Mouse (Mus musculus) hindbrain, embryonic 11.5 days (tissue): Measurements from ENCODE around the gene March8. TPM values are rescaled to one million over a fixed set of nuclear protein-coding genes. Genes with fewer than 3 reads are reported as not detected.

Experiments used
- ATAC-seq: fragments of 200-750 bp; cut with Nextera tagmentation; 2 replicates; pipeline ENCODE4 v1.8.0; 2017; ENCODE audit warnings: mild to moderate bottlenecking, moderate TSS enrichment, moderate library complexity; ENCODE audit not compliant: low FRiP score
- DNase-seq: peaks from one replicate; pipeline ENCODE4 v3.0.0-alpha.2; 2015; ENCODE audit warnings: low spot score
- H3K27ac ChIP-seq: fragments of 300-500 bp; sonication (generic); 2 replicates; pipeline ENCODE4 v1.5.1; 2014; ENCODE audit warnings: mild to moderate bottlenecking, low read depth, low read length
- H3K27me3 ChIP-seq: fragments of 300-500 bp; sonication (generic); 2 replicates; pipeline ENCODE4 v1.6.1; 2014; ENCODE audit warnings: mild to moderate bottlenecking, low read length, moderate library complexity, mixed read lengths; ENCODE audit not compliant: control insufficient read depth, insufficient read depth
- H3K36me3 ChIP-seq: fragments of 300-500 bp; sonication (generic); 2 replicates; pipeline ENCODE4 v1.6.1; 2014; ENCODE audit warnings: mild to moderate bottlenecking, low read length, moderate library complexity, mixed read lengths; ENCODE audit not compliant: control insufficient read depth, insufficient read depth
- H3K4me1 ChIP-seq: fragments of 300-500 bp; sonication (generic); replicated peaks from 2 replicates; pipeline ENCODE4 v1.6.1; 2014; ENCODE audit warnings: low read length, mixed read lengths; ENCODE audit not compliant: control insufficient read depth, insufficient read depth
- H3K4me2 ChIP-seq: fragments of 300-500 bp; sonication (generic); replicated peaks from 2 replicates; pipeline ENCODE4 v1.6.1; 2014; ENCODE audit warnings: mild to moderate bottlenecking, low read depth, low read length
- H3K4me3 ChIP-seq: fragments of 300-500 bp; sonication (generic); 2 replicates; pipeline ENCODE4 v1.5.1; 2014; ENCODE audit warnings: low read depth, low read length
- H3K9ac ChIP-seq: fragments of 300-500 bp; sonication (generic); 2 replicates; pipeline ENCODE4 v1.6.1; 2014; ENCODE audit warnings: low read depth, low read length
- H3K9me3 ChIP-seq: fragments of 300-500 bp; sonication (generic); 2 replicates; pipeline ENCODE4 v1.6.1; 2016; ENCODE audit warnings: low read length; ENCODE audit not compliant: control insufficient read depth
- WGBS: fragments of 180-500 bp; shearing (Covaris S2); extraction: QIAGEN DNeasy Blood & Tissue Kit; methylation state at CpG from one replicate; pipeline ENCODE4 v1.1.7; 2014; 5-methylcytosine and 5-hydroxymethylcytosine counted together
- polyA plus RNA-seq: library from polyadenylated mRNA; unstranded; fragments of >200 nt; fragmentation: Nextera tagmentation; extraction: Ambion mirVana; gene quantifications from 2 replicates; pipeline ENCODE4 v1.2.1, GENCODE M21; 2014

March8 gene
- polyA plus RNA-seq, 1 experiment from 2014 or later, result 52.8 TPM

- H3K4me1 ChIP-seq, result 0 out of 2 replicates have a peak, but pooled peaks cover under 1% of the 10 kb centered on the region
- no peak overlapping the region for H3K4me2 ChIP-seq
- no peak overlapping the region for H3K4me3 ChIP-seq
- 63% methylated on average over 3 of the region's 3 CpGs for WGBS
- no peak for ATAC-seq
- DNase-seq, result no peak
- no peaks in the 10 kb centered on the region for H3K36me3 ChIP-seq
- H3K9me3 ChIP-seq, result no peaks in the 10 kb centered on the region
- H3K27me3 ChIP-seq, result no peaks in the 10 kb centered on the region
- H3K9ac ChIP-seq, result no peak overlapping the region
- no peak overlapping the region for H3K27ac ChIP-seq
Measured at GRCm38 (mm10) chr6:116380157-116380556, 42.3 kb downstream of the March8 start.

GRCm38 (mm10) chr6:116381605-116382004 is 43.8 kb downstream of the March8 start:
- 76% methylated on average over 2 of the region's 2 CpGs for WGBS
- no peak overlapping the region for H3K9ac ChIP-seq
- ATAC-seq (no peak), DNase-seq (no peak)
- H3K4me1 ChIP-seq, result peaks cover 2% of the 10 kb centered on the region; the same call in 1 of the 2 replicates
- no peak overlapping the region for H3K4me2 ChIP-seq
- H3K27me3 ChIP-seq, result no peaks in the 10 kb centered on the region
- no peaks in the 10 kb centered on the region for H3K36me3 ChIP-seq
- no peak overlapping the region for H3K27ac ChIP-seq
- H3K4me3 ChIP-seq, result no peak overlapping the region
- H3K9me3 ChIP-seq, result no peaks in the 10 kb centered on the region

GRCm38 (mm10) chr6:116383582-116383981 is 45.8 kb downstream of the March8 start:
- ATAC-seq (no peak), DNase-seq (no peak)
- H3K9ac ChIP-seq, result no peak overlapping the region
- H3K27me3 ChIP-seq, result no peaks in the 10 kb centered on the region
- no peak overlapping the region for H3K27ac ChIP-seq
- peaks cover 2% of the 10 kb centered on the region; the same call in 1 of the 2 replicates for H3K4me1 ChIP-seq
- no peaks in the 10 kb centered on the region for H3K36me3 ChIP-seq
- 90% methylated on average over 10 of the region's 10 CpGs for WGBS
- no peak overlapping the region for H3K4me2 ChIP-seq
- H3K4me3 ChIP-seq, result no peak overlapping the region
- no peaks in the 10 kb centered on the region for H3K9me3 ChIP-seq

GRCm38 (mm10) chr6:116385194-116386044 is 47.6 kb downstream of the March8 start:
- Histone ChIP-seq H3K27me3 (no peaks in the 10 kb centered on the region), H3K36me3 (no peaks in the 10 kb centered on the region), H3K27ac (no peak overlapping the region), H3K9me3 (no peaks in the 10 kb centered on the region), H3K4me1 (peaks cover 2% of the 10 kb centered on the region; the same call in 1 of the 2 replicates), H3K4me2 (no peak overlapping the region), H3K4me3 (no peak overlapping the region), H3K9ac (no peak overlapping the region)
- DNase-seq (no peak), ATAC-seq (0 out of 2 replicates have a peak, but pooled peaks have one; percentile 10)
- 32% methylated on average over 5 of the region's 5 CpGs for WGBS

GRCm38 (mm10) chr6:116386045-116386415 is 48.2 kb downstream of the March8 start:
- Histone ChIP-seq H3K27me3 (no peaks in the 10 kb centered on the region), H3K9me3 (no peaks in the 10 kb centered on the region), H3K9ac (0 out of 2 replicates have a peak overlapping the region, but pooled peaks have one; percentile 35), H3K4me2 (0 out of 2 replicates have a peak overlapping the region, but pooled peaks have one; percentile 15), H3K36me3 (no peaks in the 10 kb centered on the region), H3K27ac (peak overlapping the region; percentile 66), H3K4me1 (peaks cover 2% of the 10 kb centered on the region; the same call in 1 of the 2 replicates), H3K4me3 (no peak overlapping the region)
- WGBS, result 27% methylated on average over 4 of the region's 4 CpGs
- DNase-seq, result peak; percentile 35
- peak; percentile 81 for ATAC-seq

GRCm38 (mm10) chr6:116386506-116386905 is 48.7 kb downstream of the March8 start:
- Histone ChIP-seq H3K4me3 (no peak overlapping the region), H3K36me3 (no peaks in the 10 kb centered on the region), H3K9me3 (no peaks in the 10 kb centered on the region), H3K27me3 (no peaks in the 10 kb centered on the region), H3K9ac (no peak overlapping the region), H3K4me1 (peaks cover 2% of the 10 kb centered on the region; the same call in 1 of the 2 replicates), H3K27ac (no peak overlapping the region), H3K4me2 (no peak overlapping the region)
- peak; percentile 22 for DNase-seq
- 0 out of 2 replicates have a peak, but pooled peaks have one; percentile 30 for ATAC-seq
- 49% methylated on average over 3 of the region's 3 CpGs for WGBS

- WGBS, result 95% methylated on average over 1 of the region's 1 CpGs
- Histone ChIP-seq H3K27ac (no peak overlapping the region), H3K36me3 (no peaks in the 10 kb centered on the region), H3K4me1 (peaks cover 2% of the 10 kb centered on the region; the same call in 1 of the 2 replicates), H3K9ac (no peak overlapping the region), H3K4me2 (no peak overlapping the region), H3K9me3 (no peaks in the 10 kb centered on the region), H3K4me3 (no peak overlapping the region), H3K27me3 (no peaks in the 10 kb centered on the region)
- DNase-seq, result no peak
- no peak for ATAC-seq
Measured at GRCm38 (mm10) chr6:116388068-116388467, 50.2 kb downstream of the March8 start.

GRCm38 (mm10) chr6:116389481-116389880 is 51.7 kb downstream of the March8 start:
- Histone ChIP-seq H3K9ac (no peak overlapping the region), H3K27me3 (no peaks in the 10 kb centered on the region), H3K4me2 (no peak overlapping the region), H3K4me3 (no peak overlapping the region), H3K27ac (no peak overlapping the region), H3K9me3 (no peaks in the 10 kb centered on the region), H3K36me3 (no peaks in the 10 kb centered on the region), H3K4me1 (peaks cover 2% of the 10 kb centered on the region; the same call in 1 of the 2 replicates)
- DNase-seq (no peak), ATAC-seq (no peak)
